Mouse (Mus musculus) embryonic facial prominence, embryonic 12.5 days (tissue): Measurements from ENCODE around the gene Gtsf2. TPM values are rescaled to one million over a fixed set of nuclear protein-coding genes. Genes with fewer than 3 reads are reported as not detected.

Source experiments
- ATAC-seq: fragments of 200-750 bp; cut with Nextera tagmentation; 2 replicates; pipeline ENCODE4 v1.8.0; 2017; ENCODE audit not compliant: insufficient number of reproducible peaks, insufficient read depth, low FRiP score, low TSS enrichment
- H3K27ac ChIP-seq: fragments of 300-500 bp; sonication (generic); 2 replicates; pipeline ENCODE4 v1.5.1; 2016; ENCODE audit warnings: mild to moderate bottlenecking
- H3K27me3 ChIP-seq: fragments of 300-500 bp; sonication (generic); 2 replicates; pipeline ENCODE4 v1.6.1; 2016; ENCODE audit warnings: mild to moderate bottlenecking, moderate library complexity
- H3K36me3 ChIP-seq: fragments of 300-500 bp; sonication (generic); 2 replicates; pipeline ENCODE4 v1.6.1; 2016; ENCODE audit warnings: mild to moderate bottlenecking
- H3K4me1 ChIP-seq: fragments of 300-500 bp; sonication (generic); 2 replicates; pipeline ENCODE4 v1.6.1; 2016
- H3K4me2 ChIP-seq: fragments of 300-500 bp; sonication (generic); replicated peaks from 2 replicates; pipeline ENCODE4 v1.6.1; 2016; ENCODE audit warnings: mild to moderate bottlenecking, moderate library complexity
- H3K4me3 ChIP-seq: fragments of 300-500 bp; sonication (generic); 2 replicates; pipeline ENCODE4 v1.5.1; 2016; ENCODE audit warnings: mild to moderate bottlenecking
- H3K9ac ChIP-seq: fragments of 300-500 bp; sonication (generic); 2 replicates; pipeline ENCODE4 v1.6.1; 2016; ENCODE audit warnings: mild to moderate bottlenecking, moderate library complexity
- H3K9me3 ChIP-seq: fragments of 300-500 bp; sonication (generic); 2 replicates; pipeline ENCODE4 v1.6.1; 2016; ENCODE audit warnings: mild to moderate bottlenecking, moderate library complexity
- WGBS: fragments of 180-500 bp; shearing (Covaris S2); methylation state at CpG from one replicate; pipeline ENCODE4 v1.1.7; 2016; 5-methylcytosine and 5-hydroxymethylcytosine counted together
- polyA plus RNA-seq: library from polyadenylated mRNA; unstranded; fragments of >200 nt; fragmentation: Nextera tagmentation; extraction: Ambion mirVana; gene quantifications from 2 replicates; pipeline ENCODE4 v1.2.1, GENCODE M21; 2016

Gtsf2 gene
- not detected in 2 replicates for polyA plus RNA-seq

- 35% methylated on average over 3 of the region's 3 CpGs for WGBS
- no peak for ATAC-seq
- Histone ChIP-seq H3K9ac (no peak within 1 kb of the TSS), H3K4me2 (no peak within 1 kb of the TSS), H3K4me3 (no peak within 1 kb of the TSS), H3K36me3 (no peaks in the 10 kb centered on the region), H3K27ac (no peak within 1 kb of the TSS), H3K4me1 (no peaks in the 10 kb centered on the region), H3K9me3 (no peaks in the 10 kb centered on the region), H3K27me3 (no peaks in the 10 kb centered on the region)
Observed at GRCm38 (mm10) chr15:103448369-103448768, at the start of gene Gtsf2. Gene Gtsf2 (minus strand): TSS chr15:103448469.

DNA sequence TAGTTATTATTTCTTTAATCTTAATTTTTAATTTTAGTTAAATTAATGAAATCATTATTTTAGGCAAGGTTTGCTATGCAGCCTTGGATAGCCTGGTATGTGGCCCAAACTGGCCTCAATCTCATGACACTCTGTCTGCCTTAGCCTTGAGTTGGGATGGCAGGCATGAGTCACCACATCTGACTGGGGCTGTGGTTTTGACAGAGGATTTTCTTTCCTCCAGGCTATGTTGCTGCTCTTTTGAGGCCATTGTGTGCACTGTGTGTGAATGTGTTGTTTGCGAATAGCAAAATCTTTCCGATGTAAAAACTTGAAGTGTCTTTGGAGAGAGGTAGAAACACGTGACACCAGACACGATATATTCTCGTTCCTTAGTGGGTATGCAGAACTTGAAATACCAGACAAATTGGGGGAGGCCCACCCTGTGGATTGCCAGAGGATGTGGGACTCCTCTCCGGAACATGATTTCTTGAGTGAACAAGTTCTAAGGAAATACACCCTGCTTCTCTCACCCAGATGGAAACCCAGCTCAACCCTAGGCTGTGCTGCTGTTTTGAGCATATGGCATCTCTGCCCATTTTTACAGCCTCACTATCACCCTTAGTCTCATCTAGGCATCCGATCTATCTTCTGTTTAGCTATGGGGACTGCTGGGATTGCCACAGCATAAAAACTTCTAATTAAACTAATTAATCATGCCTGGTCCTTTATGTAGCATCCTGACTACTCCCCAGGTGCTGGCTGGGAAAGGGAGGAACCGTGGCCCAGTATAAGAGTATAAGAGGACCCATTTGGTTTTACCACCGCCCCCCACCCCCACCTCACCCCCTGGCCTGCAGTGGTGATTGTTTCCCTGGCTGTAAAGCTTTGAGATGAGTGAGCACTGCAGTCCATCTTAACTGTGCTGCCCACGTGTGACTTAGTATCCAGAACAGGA is 48.2 kb upstream of the Gtsf2 start:
- Histone ChIP-seq H3K4me3 (no peak overlapping the region), H3K4me1 (peaks cover 6% of the 10 kb centered on the region), H3K9ac (no peak overlapping the region), H3K9me3 (no peaks in the 10 kb centered on the region), H3K4me2 (no peak overlapping the region), H3K27ac (no peak overlapping the region), H3K36me3 (no peaks in the 10 kb centered on the region), H3K27me3 (peaks cover 12% of the 10 kb centered on the region; the same call in 1 of the 2 replicates)
- ATAC-seq: no peak
- 72% methylated on average over 10 of the region's 10 CpGs for WGBS

DNA sequence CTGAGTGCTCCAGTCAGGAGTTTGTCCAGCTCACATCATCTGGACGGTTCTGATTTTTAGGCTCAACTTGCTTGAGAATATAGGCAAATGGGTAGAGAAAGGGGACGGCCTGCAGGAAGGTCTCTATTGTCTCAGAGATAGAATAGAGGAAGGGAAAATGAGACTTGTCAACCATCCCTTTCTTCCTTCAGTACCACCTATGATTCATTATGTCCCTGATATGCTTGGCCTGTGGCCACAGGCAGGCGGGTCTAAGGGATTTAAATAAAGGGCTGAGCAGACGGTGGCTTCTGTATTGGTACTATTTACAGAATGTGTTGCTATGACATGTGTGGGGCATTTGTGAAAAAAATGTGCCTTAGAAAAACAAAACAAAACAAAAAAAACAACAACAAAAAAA is 40.1 kb upstream of the Gtsf2 start:
- Histone ChIP-seq H3K36me3 (no peaks in the 10 kb centered on the region), H3K4me1 (no peaks in the 10 kb centered on the region), H3K9ac (no peak overlapping the region)

GRCm38 (mm10) chr15:103486658-103487057 is 38.4 kb upstream of the Gtsf2 start:
- 63% methylated on average over 1 of the region's 1 CpGs for WGBS
- no peaks in the 10 kb centered on the region for H3K4me1 ChIP-seq
- no peak overlapping the region for H3K9ac ChIP-seq
- no peaks in the 10 kb centered on the region for H3K9me3 ChIP-seq
- H3K4me3 ChIP-seq: no peak overlapping the region
- no peak overlapping the region for H3K4me2 ChIP-seq
- H3K27ac ChIP-seq: no peak overlapping the region
- H3K36me3 ChIP-seq: no peaks in the 10 kb centered on the region
- H3K27me3 ChIP-seq: no peaks in the 10 kb centered on the region
- ATAC-seq: no peak

More for the DNA sequence above, 40.1 kb upstream of the Gtsf2 start:
- ATAC-seq: no peak
- 65% methylated on average over 4 of the region's 4 CpGs for WGBS
- no peaks in the 10 kb centered on the region for H3K27me3 ChIP-seq
- H3K9me3 ChIP-seq: no peaks in the 10 kb centered on the region
- H3K27ac ChIP-seq: no peak overlapping the region
- H3K4me3 ChIP-seq: no peak overlapping the region
- H3K4me2 ChIP-seq: no peak overlapping the region

DNA sequence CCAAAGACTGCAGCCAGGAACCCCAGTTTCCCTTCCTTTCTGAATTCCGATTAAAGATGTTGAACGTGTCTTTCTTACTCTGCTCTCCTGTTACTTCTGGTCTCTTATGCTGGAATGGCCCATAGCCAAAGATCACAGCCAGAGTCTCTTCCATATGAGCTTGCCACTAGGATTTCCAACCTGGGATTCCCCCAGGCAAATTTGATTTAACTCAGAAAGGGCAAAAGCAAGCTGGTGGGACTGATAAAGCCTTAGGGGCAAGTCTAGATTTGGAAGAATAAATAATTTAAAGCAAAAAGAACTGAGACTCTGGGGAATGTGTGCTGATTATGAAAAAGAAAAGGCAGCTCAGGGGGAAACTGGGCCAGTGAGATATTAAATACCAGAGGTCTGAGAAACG is 36.8 kb upstream of the Gtsf2 start:
- no peak for ATAC-seq
- H3K9ac ChIP-seq: no peak overlapping the region
- H3K4me2 ChIP-seq: no peak overlapping the region
- H3K27me3 ChIP-seq: no peaks in the 10 kb centered on the region
- no peaks in the 10 kb centered on the region for H3K4me1 ChIP-seq
- H3K4me3 ChIP-seq: no peak overlapping the region
- no peaks in the 10 kb centered on the region for H3K9me3 ChIP-seq
- H3K27ac ChIP-seq: no peak overlapping the region
- H3K36me3 ChIP-seq: no peaks in the 10 kb centered on the region
- 51% methylated on average over 3 of the region's 3 CpGs for WGBS

GRCm38 (mm10) chr15:103484490-103484889 is 36.2 kb upstream of the Gtsf2 start:
- Histone ChIP-seq H3K27me3 (no peaks in the 10 kb centered on the region), H3K9ac (no peak overlapping the region), H3K4me3 (no peak overlapping the region), H3K9me3 (no peaks in the 10 kb centered on the region), H3K36me3 (no peaks in the 10 kb centered on the region), H3K4me2 (no peak overlapping the region), H3K4me1 (no peaks in the 10 kb centered on the region), H3K27ac (no peak overlapping the region)
- no peak for ATAC-seq
- WGBS: 71% methylated on average over 2 of the region's 2 CpGs

DNA sequence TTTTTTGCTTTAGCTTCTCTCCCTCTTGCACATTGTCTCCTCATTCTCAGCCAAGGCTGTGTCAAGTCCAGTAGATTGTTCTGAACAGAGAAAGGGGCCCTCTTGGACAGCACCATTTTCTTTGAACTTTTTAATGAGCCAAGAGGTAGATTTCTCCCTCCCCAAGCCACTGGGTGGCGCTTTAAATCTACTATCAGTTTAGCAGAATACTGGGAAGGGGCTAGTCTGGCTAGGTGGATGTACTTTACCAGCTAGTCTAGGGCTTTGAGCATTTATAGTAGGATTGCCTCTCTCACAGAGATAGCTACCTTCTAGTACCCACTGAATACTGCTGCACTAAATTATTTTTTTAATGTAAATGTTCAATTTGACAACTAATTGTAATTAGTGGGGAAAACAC is 34.2 kb upstream of the Gtsf2 start:
- no peak overlapping the region for H3K9ac ChIP-seq
- ATAC-seq: no peak
- H3K9me3 ChIP-seq: no peaks in the 10 kb centered on the region
- H3K27me3 ChIP-seq: no peaks in the 10 kb centered on the region
- H3K4me1 ChIP-seq: no peaks in the 10 kb centered on the region
- H3K27ac ChIP-seq: no peak overlapping the region
- H3K4me3 ChIP-seq: no peak overlapping the region
- H3K36me3 ChIP-seq: no peaks in the 10 kb centered on the region
- H3K4me2 ChIP-seq: no peak overlapping the region
- 0% methylated on average over 1 of the region's 1 CpGs for WGBS

DNA sequence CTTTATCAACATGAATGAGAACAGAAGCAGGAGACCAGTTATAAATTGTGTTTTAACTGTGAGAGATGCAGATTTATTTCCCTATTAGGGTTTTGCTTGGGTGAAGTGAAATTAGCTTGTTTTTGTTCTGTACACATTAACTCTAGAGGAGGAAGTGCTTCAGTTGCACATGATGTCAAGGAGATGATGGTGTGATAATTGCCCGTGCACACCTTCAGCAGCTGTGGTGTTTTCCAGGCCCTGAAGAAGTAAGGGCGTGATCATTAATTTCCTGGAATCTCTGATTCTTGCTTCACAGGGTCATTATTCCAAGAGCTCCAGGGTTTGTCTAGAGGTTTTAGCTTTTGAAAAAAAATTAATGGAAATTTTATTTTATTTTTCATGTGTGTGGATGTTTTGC is 31.9 kb upstream of the Gtsf2 start:
- no peaks in the 10 kb centered on the region for H3K36me3 ChIP-seq
- no peaks in the 10 kb centered on the region for H3K27me3 ChIP-seq
- H3K4me1 ChIP-seq: no peaks in the 10 kb centered on the region
- WGBS: 83% methylated on average over 2 of the region's 2 CpGs
- no peak for ATAC-seq
- H3K27ac ChIP-seq: no peak overlapping the region
- no peak overlapping the region for H3K4me2 ChIP-seq
- H3K9me3 ChIP-seq: no peaks in the 10 kb centered on the region
- H3K9ac ChIP-seq: no peak overlapping the region
- H3K4me3 ChIP-seq: no peak overlapping the region

DNA sequence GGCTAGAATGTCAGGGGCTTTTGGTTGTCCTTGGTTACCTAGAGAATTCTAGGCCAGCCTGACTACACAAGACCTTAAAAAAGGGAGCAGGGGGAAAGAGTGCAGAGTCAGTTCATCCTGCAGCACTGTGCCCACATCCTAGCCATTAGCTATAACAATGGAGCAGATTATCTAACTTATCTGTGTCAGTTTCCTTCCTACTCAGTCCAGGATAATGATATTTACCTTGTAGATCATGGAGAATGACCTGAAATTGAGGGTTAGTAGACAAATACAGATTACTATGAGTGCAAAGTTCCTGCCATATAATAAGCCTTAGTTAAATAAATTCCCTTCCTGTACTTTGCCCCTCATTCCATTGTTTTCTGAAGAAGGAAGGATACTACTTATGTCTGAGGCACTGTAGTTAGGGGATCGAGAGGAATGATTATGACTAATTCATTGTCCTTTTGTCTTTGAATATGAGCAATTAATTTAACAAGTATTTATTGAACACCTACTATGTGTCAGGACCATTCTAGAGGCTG is 30.9 kb upstream of the Gtsf2 start:
- Histone ChIP-seq H3K4me2 (no peak overlapping the region), H3K9me3 (no peaks in the 10 kb centered on the region), H3K4me1 (no peaks in the 10 kb centered on the region), H3K9ac (no peak overlapping the region), H3K36me3 (no peaks in the 10 kb centered on the region), H3K4me3 (no peak overlapping the region), H3K27ac (no peak overlapping the region), H3K27me3 (no peaks in the 10 kb centered on the region)
- WGBS: 75% methylated on average over 1 of the region's 1 CpGs
- ATAC-seq: no peak

DNA sequence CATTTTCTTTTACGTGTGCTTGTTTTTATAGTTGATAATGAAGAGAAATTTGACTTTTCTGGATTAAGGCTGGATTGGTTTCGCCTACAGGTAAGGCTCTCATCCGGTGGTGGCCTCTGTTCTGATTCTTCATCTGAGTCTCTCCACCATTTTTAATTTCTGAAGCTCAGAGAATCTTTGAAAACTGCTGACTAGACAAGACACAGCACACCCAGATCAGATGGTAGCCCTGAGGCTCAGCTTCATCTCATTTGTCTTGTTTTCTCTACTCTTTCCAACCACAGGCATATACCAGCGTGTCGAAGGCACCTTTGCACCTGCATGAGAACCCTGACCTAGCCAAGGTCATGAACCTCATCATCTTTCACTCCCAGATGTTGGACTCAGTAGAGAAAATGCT is 25.5 kb upstream of the Gtsf2 start:
- 72% methylated on average over 5 of the region's 5 CpGs for WGBS

GRCm38 (mm10) chr15:103473182-103473581 is 24.9 kb upstream of the Gtsf2 start:
- no peaks in the 10 kb centered on the region for H3K9me3 ChIP-seq
- H3K4me2 ChIP-seq: no peak overlapping the region
- no peaks in the 10 kb centered on the region for H3K27me3 ChIP-seq
- no peak overlapping the region for H3K9ac ChIP-seq
- WGBS: 85% methylated on average over 7 of the region's 7 CpGs
- H3K4me1 ChIP-seq: no peaks in the 10 kb centered on the region
- H3K4me3 ChIP-seq: no peak overlapping the region
- no peak overlapping the region for H3K27ac ChIP-seq
- no peaks in the 10 kb centered on the region for H3K36me3 ChIP-seq
- ATAC-seq: no peak

More for the DNA sequence above, 25.5 kb upstream of the Gtsf2 start:
- H3K27me3 ChIP-seq: no peaks in the 10 kb centered on the region
- H3K9me3 ChIP-seq: no peaks in the 10 kb centered on the region
- no peak for ATAC-seq
- H3K4me2 ChIP-seq: no peak overlapping the region
- no peak overlapping the region for H3K9ac ChIP-seq
- H3K4me1 ChIP-seq: no peaks in the 10 kb centered on the region
- no peaks in the 10 kb centered on the region for H3K36me3 ChIP-seq
- no peak overlapping the region for H3K27ac ChIP-seq
- no peak overlapping the region for H3K4me3 ChIP-seq

- ATAC-seq: no peak
- H3K36me3 ChIP-seq: no peaks in the 10 kb centered on the region
- H3K4me3 ChIP-seq: no peak overlapping the region
- H3K27ac ChIP-seq: no peak overlapping the region
- no peak overlapping the region for H3K4me2 ChIP-seq
- no peaks in the 10 kb centered on the region for H3K27me3 ChIP-seq
- H3K9me3 ChIP-seq: no peaks in the 10 kb centered on the region
- H3K9ac ChIP-seq: no peak overlapping the region
- H3K4me1 ChIP-seq: no peaks in the 10 kb centered on the region
- WGBS: 64% methylated on average over 3 of the region's 3 CpGs
Observed at GRCm38 (mm10) chr15:103472265-103472664, 24.0 kb upstream of the Gtsf2 start.
